Mouse (Mus musculus): ENCODE measurements around the gene Mink1.
"Not testable (repeated sequence)": the region's sequence is repeated elsewhere in the genome, so short reads cannot be mapped to it uniquely, and the experiment has no call there.

The Mink1 gene

GRCm38 (mm10) chr11:70562287-70562994, at the start of gene Mink1:
Gene Mink1 (plus strand): TSS chr11:70562881.
- peak; percentile 93 for DNase-seq (ENCODE audit: low spot score)

GRCm38 (mm10) chr11:70513520-70513919, 49.2 kb upstream of the Mink1 start:
- DNase-seq (ENCODE audit: low spot score) = no peak

GRCm38 (mm10) chr11:70514288-70514687, 48.4 kb upstream of the Mink1 start, which contains the start of gene Vmo1:
Gene Vmo1 (minus strand): TSS chr11:70514616.
- DNase-seq (ENCODE audit: low spot score) = no peak

GRCm38 (mm10) chr11:70516352-70516751, 46.3 kb upstream of the Mink1 start:
- DNase-seq (ENCODE audit: low spot score) = no peak

DNA sequence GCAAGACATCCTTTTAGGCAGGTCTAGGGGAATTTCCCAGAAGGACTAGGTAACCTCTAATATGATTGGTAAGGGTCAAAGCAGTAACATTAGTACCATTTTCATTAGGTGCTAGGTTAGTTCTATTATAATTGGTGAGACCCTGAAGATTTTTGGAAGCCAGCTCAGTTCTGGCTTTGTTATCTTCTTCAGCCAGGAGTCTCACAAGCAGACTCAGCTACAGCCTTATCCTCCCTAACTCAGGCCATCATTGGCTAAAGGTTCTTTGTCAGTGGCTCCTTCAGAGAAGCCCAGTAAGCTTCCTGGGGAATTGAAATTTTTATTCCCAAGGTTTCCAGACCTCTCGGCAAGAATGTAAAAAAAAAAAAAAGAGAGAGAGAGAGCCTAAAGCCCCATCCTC, 44.2 kb upstream of the Mink1 start:
- no peak for DNase-seq (ENCODE audit: low spot score)

- DNase-seq (ENCODE audit: low spot score) = no peak
These were observed 43.8 kb upstream of the Mink1 start, which contains the start of gene Gltpd2 for GRCm38 (mm10) chr11:70518923-70519322. Gene Gltpd2 (plus strand): TSS chr11:70519196.

DNA sequence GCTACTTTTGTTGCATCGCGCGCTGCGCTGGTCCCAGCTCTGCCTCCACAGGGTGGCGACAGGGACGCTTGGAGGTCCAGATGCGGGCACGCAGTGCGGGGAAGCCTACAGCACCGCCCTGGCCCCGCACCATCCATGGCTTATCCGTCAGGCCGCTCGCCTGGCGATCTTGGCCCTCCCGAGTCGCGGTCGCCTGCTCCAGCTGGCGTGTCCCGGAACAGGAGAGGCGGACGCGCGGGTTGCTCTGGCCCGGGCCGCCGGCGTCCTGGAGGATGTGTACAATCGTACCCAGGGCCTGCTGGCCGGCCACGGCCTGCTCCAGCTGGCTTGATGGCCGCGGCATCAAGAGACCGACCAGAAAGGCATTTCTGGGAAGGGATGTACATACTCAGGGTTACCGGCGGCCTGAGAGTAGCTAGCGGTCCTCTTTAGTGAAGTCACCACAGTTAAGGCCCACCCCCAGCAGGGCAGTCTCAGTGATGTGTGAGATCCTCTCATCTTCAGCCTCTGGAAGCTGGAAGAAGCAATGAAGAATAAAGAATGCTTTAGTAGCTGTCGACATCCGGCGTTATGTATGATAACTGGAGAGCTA, 42.4 kb upstream of the Mink1 start:
- peak; percentile 19 for DNase-seq (ENCODE audit: low spot score)

- not testable (repeated sequence) for DNase-seq (ENCODE audit: low spot score)
These were observed 39.2 kb upstream of the Mink1 start for GRCm38 (mm10) chr11:70523306-70523989.

- DNase-seq (ENCODE audit: low spot score) = no peak
These were observed 37.9 kb upstream of the Mink1 start for GRCm38 (mm10) chr11:70524782-70525181.

GRCm38 (mm10) chr11:70525184-70525678, 37.5 kb upstream of the Mink1 start, which contains the start of gene Psmb6:
Gene Psmb6 (plus strand): TSS chr11:70525367.
- DNase-seq (ENCODE audit: low spot score) = peak; percentile 97

- DNase-seq (ENCODE audit: low spot score) = no peak
These were observed 37.0 kb upstream of the Mink1 start for GRCm38 (mm10) chr11:70525726-70526125.

GRCm38 (mm10) chr11:70526211-70526610, 36.5 kb upstream of the Mink1 start:
- no peak for DNase-seq (ENCODE audit: low spot score)

DNA sequence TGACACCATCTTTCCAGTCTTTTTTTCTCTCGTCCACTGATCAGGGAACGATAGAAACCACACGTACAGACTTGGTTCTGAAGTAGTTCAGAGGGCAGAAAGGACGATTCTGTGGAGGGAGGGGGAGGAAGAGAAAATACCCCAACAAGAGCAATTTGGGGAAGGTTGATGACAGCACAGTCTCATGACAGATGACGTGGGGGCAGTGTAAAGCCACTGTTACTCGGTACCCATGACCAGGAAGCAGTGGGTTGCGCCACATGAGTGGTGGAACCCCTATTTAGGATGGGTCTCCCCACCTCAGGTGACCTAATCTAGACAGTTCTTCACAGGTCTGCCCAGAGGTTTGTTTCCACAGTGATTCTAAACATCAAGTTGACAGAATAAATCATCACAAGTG, 34.1 kb upstream of the Mink1 start:
- DNase-seq (ENCODE audit: low spot score) = no peak

- DNase-seq (ENCODE audit: low spot score) = not testable (repeated sequence)
These were observed 31.6 kb upstream of the Mink1 start for GRCm38 (mm10) chr11:70531065-70531464.

DNA sequence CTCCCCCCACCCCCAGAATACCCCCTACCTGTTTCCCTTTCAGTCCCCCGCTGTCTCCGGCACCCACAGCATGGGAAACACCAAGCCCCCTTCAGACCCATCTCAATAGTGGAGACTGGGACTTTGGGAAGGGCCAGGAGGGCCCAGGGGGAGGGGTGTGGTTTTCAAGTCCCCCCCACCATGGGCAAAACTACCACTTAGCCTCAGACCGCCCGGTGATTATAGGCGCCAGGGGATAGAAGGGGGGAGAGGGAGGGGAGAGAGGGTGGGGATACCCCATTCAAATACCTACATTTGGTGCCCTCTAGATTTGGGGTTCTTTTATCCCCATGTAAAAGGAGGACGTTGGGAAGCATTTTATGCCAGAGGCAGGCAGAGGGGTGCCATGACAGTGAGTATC, 29.8 kb upstream of the Mink1 start, which contains the start of gene Gm40193:
Gene Gm40193, minus strand, starts transcription at position 101 of the 400 bp plus-strand sequence.
- DNase-seq (ENCODE audit: low spot score) = no peak

- no peak for DNase-seq (ENCODE audit: low spot score)
These were observed 23.3 kb upstream of the Mink1 start for GRCm38 (mm10) chr11:70539423-70539822.

GRCm38 (mm10) chr11:70539877-70540587, 22.6 kb upstream of the Mink1 start, which contains the start of gene Pld2:
Gene Pld2 (plus strand): TSS chr11:70540064.
- DNase-seq (ENCODE audit: low spot score) = peak; percentile 77

DNA sequence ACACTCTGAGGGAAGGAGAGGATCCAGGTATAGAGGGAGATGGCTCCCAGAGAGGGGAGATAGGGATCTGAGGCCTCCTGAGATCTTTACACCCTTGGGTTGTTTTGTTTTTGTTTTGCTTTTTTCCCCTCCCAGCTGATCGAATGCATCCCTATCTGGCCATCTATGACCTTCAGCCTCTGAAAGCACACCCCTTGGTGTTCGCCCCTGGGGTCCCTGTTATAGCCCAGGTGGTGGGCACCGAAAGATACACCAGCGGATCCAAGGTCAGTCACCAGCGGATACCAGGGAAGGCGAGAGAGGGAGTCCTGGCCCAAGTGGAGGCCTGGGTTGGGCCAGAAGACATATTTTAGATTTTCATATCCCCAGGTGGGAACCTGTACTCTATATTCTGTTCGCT, 21.8 kb upstream of the Mink1 start:
- DNase-seq (ENCODE audit: low spot score) = no peak

GRCm38 (mm10) chr11:70541415-70541814, 21.3 kb upstream of the Mink1 start:
- no peak for DNase-seq (ENCODE audit: low spot score)

GRCm38 (mm10) chr11:70544496-70544895, 18.2 kb upstream of the Mink1 start:
- DNase-seq (ENCODE audit: low spot score) = no peak

DNA sequence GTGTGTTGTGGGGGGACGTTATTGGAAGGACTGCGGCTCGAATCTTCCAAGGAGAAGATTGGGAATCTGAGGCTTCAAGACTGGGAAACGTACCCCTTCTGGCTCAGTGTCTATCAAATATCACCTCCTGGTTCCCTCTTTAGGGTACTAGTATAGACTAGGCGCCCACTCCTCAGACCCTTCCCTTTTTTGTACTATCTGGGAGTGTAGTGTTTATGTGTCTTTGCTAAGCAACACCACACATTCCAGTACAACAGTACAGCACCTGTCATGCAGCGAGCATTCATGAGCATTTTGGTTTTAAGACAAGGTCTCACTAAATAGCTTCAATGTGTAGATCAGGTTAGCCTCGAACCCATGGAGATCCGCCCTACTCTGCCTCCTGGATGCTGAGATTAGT, 11.2 kb upstream of the Mink1 start:
- DNase-seq (ENCODE audit: low spot score) = no peak

DNA sequence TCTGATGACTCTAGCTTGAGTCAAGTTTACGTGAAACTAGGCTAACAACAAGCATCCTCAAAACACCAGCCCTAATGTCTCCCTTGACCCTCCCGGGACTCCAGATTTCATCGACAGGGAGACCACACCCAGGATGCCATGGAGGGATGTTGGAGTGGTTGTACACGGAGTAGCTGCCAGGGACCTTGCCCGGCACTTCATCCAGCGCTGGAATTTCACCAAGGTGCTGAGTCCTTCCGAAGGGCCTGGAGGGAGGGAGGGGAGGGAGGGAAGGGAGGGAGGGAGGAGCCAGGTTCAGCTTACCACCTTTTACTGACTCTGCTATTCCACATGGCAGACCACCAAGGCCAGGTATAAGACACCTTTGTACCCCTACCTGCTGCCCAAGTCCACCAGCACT, 8.7 kb upstream of the Mink1 start:
- no peak for DNase-seq (ENCODE audit: low spot score)

Data from testis, postnatal 14 days (tissue).